Mouse (Mus musculus) monocyte, adult 5-6 weeks (primary cell): ENCODE data around the gene Polr2g. TPM values are rescaled to one million over a fixed set of nuclear protein-coding genes. Genes with fewer than 3 reads are reported as not detected.
A peak's percentile ranks its signal among the peaks of the same experiment; 100 is the strongest.
"Not testable (repeated sequence)": the region's sequence is repeated elsewhere in the genome, so short reads cannot be mapped to it uniquely, and the experiment has no call there.

Source experiments
- ATAC-seq: fragments of 153-309, 156-312 bp; replicated peaks from 2 replicates; pipeline ENCODE4 v1.8.0; 2017; ENCODE audit warnings: mild to moderate bottlenecking; ENCODE audit not compliant: low TSS enrichment, insufficient number of reproducible peaks, severe bottlenecking, poor library complexity, low FRiP score
- total RNA-seq: library from RNA; stranded (forward); fragments of 200-1000, 200-491, 200-594 nt; gene quantifications from 3 replicates; pipeline ENCODE4 v1.2.3, GENCODE M21; 2017

The Polr2g gene
- 31.6 to 48.4 TPM (median 47.3 TPM) in 3 replicates for total RNA-seq

GRCm38 (mm10) chr19:8798264-8798946 lies at the start of gene Polr2g:
Gene Polr2g (minus strand): TSS chr19:8798577.
- ATAC-seq: peak; percentile 80

- 0 out of 2 replicates have a peak, but pooled peaks have one; percentile 15 for ATAC-seq
Observed at GRCm38 (mm10) chr19:8844371-8845129, 46.2 kb upstream of the Polr2g start.

GRCm38 (mm10) chr19:8842961-8843360 lies 44.6 kb upstream of the Polr2g start:
- no peak for ATAC-seq

- no peak for ATAC-seq
Observed at GRCm38 (mm10) chr19:8841012-8841411, 42.6 kb upstream of the Polr2g start.

- peak; percentile 52; the same call in 1 of the 2 replicates for ATAC-seq
Observed at GRCm38 (mm10) chr19:8839908-8840791, 41.8 kb upstream of the Polr2g start.

GRCm38 (mm10) chr19:8839103-8839907 lies 40.9 kb upstream of the Polr2g start, which contains the start of gene Gng3:
Gene Gng3 (minus strand): TSS chr19:8839194.
- no peak for ATAC-seq

GRCm38 (mm10) chr19:8838041-8838730 lies 39.8 kb upstream of the Polr2g start:
- ATAC-seq: no peak

GRCm38 (mm10) chr19:8837251-8837791 lies 38.9 kb upstream of the Polr2g start, which contains the start of gene Bscl2:
Gene Bscl2 (plus strand): TSS chr19:8837467.
- peak; percentile 80 for ATAC-seq

GRCm38 (mm10) chr19:8836327-8836726 lies 38.0 kb upstream of the Polr2g start:
- not testable (repeated sequence) for ATAC-seq

GRCm38 (mm10) chr19:8832971-8833370 lies 34.6 kb upstream of the Polr2g start:
- no peak for ATAC-seq

GRCm38 (mm10) chr19:8831262-8831661 lies 32.9 kb upstream of the Polr2g start:
- no peak for ATAC-seq

GRCm38 (mm10) chr19:8830664-8831063 lies 32.3 kb upstream of the Polr2g start:
- no peak for ATAC-seq

- peak; percentile 86 for ATAC-seq
Observed at GRCm38 (mm10) chr19:8829660-8830059, 31.3 kb upstream of the Polr2g start, which contains the start of gene AC129217.1. Gene AC129217.1 (plus strand): TSS chr19:8829773.

GRCm38 (mm10) chr19:8822696-8823095 lies 24.3 kb upstream of the Polr2g start:
- no peak for ATAC-seq

GRCm38 (mm10) chr19:8821146-8821545 lies 22.8 kb upstream of the Polr2g start:
- ATAC-seq: no peak

GRCm38 (mm10) chr19:8820424-8820956 lies 22.1 kb upstream of the Polr2g start:
- no peak for ATAC-seq
